10 mouse cellular contexts compared by ENCODE assay signal in genomic region chr13:36919737-36920136, GRCm38 (mm10).
"Had no signal": no experiment of that assay in that cellular context is flagged by ENCODE, and none has a peak within 500 bp of the region (broad histone marks: within the 10 kb centered on the region; RNA-seq: fewer than 3 reads in every experiment).

No protein-coding gene starts in this region.

- H3K4me2 ChIP-seq: limb, embryonic 13.5 days; neural tube, embryonic 15.5 days had no signal

- H3K36me3 ChIP-seq: limb, embryonic 13.5 days; neural tube, embryonic 15.5 days had no signal

- H3K4me1 ChIP-seq: limb, embryonic 13.5 days; neural tube, embryonic 15.5 days had no signal

- H3K27ac ChIP-seq: limb, embryonic 13.5 days; liver, embryonic 14.5 days; neural tube, embryonic 15.5 days had no signal

- H3K4me3 ChIP-seq: limb, embryonic 13.5 days; myocyte; neural tube, embryonic 15.5 days had no signal

- H3K27me3 ChIP-seq: limb, embryonic 13.5 days; neural tube, embryonic 15.5 days had no signal

- H3K9me3 ChIP-seq: limb, embryonic 13.5 days; neural tube, embryonic 15.5 days had no signal

- DNase-seq: kidney, postnatal 25 days; layer of hippocampus, postnatal 36 days; lung, adult 18-20 months; right cerebral cortex, adult 18-20 months; right cerebral cortex, postnatal 25 days; thymus, postnatal 36 days had no signal

- H3K9ac ChIP-seq: limb, embryonic 13.5 days; liver, embryonic 14.5 days; neural tube, embryonic 15.5 days had no signal
